Mouse (Mus musculus): Measurements from ENCODE around the gene Ssbp4.

DNA sequence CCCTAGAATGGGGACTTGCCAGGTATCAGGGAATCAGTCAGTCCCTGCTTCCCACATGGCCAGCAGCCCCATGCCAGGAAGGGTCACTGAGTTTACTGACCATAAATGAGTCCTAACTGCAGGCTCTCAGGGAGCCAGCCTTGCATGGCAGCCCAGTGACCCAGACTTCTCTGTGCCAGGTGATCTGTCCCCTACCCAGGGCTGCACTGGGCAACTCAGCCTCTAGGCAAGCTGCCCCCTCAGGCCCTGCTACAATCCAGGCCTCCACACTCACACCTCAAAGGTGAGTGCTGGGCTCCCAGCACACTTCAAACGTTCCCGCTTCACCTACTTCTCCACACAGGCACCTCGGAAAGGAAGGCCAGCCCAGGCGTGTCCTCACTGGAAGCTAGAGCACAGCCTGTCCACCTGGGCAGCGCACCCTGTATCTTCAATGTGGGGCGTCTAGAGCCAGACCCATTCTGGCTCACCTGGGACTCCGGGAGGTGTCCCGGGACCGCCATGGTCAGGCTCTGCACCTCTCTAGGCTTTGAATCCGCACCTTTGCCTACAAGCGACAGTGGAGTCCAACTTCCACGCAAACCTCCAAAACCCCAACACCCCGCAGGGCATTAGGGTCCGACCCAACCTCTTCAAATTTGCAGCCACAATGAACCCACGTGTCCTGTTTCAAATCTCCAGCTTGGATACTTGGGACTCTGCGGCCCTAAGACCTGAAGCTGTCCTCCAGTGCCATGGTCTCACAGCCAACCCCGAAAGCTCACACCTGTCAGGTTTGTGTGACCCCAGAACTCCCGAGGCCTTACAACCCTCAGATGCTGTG lies 1.7 kb downstream of the Ssbp4 start:
- TF ChIP-seq POLR2A (IDR thresholded peaks at IDR 0.05; ENCODE audit: insufficient read length, low read depth) (no peak), USF1 (IDR thresholded peaks at IDR 0.05; ENCODE audit: low read depth) (no peak), CEBPB (IDR thresholded peaks at IDR 0.05; ENCODE audit: insufficient read depth, poor library complexity, severe bottlenecking) (no peak), MAX (IDR thresholded peaks at IDR 0.05; ENCODE audit: low read depth) (no peak), MYOD1 (IDR thresholded peaks at IDR 0.05; ENCODE audit: control insufficient read depth in 1 of 3, insufficient read length in 2 of 3, low read depth in 2 of 3) (no peak), TCF3 (IDR thresholded peaks at IDR 0.05; ENCODE audit: insufficient read length, low read depth) (no peak), TCF12 (IDR thresholded peaks at IDR 0.05; ENCODE audit: insufficient read depth, poor library complexity, severe bottlenecking) (no peak), POLR2AphosphoS2 (IDR thresholded peaks at IDR 0.05; ENCODE audit: insufficient read length, low read depth) (no peak), MYOG (IDR thresholded peaks at IDR 0.05; ENCODE audit: control insufficient read depth in 1 of 3, insufficient read depth in 1 of 3, insufficient read length in 2 of 3, low read depth in 2 of 3) (no peak), REST (IDR thresholded peaks at IDR 0.05; ENCODE audit: insufficient read depth, insufficient read length) (no peak), E2F4 (IDR thresholded peaks at IDR 0.05; ENCODE audit: insufficient read depth) (no peak), SRF (IDR thresholded peaks at IDR 0.05; ENCODE audit: control insufficient read depth, insufficient read length, low read depth) (no peak)

Data from myocyte (in vitro differentiated cells).